Mouse (Mus musculus): Measurements from ENCODE around the gene Gm21996.
"Not testable (repeated sequence)": the region's sequence is repeated elsewhere in the genome, so short reads cannot be mapped to it uniquely, and the experiment has no call there.

Gene Gm21996

GRCm38 (mm10) chrY:89745432-89745831, at the start of gene Gm21996:
Gm21996 (minus strand) TSS chrY:89745532.
- DNase-seq (ENCODE audit: low read depth, low spot score) = not testable (repeated sequence)

All from brain, embryonic 18.5 days (tissue).